11 mouse cellular contexts compared by ENCODE assay signal in the genomic region with DNA sequence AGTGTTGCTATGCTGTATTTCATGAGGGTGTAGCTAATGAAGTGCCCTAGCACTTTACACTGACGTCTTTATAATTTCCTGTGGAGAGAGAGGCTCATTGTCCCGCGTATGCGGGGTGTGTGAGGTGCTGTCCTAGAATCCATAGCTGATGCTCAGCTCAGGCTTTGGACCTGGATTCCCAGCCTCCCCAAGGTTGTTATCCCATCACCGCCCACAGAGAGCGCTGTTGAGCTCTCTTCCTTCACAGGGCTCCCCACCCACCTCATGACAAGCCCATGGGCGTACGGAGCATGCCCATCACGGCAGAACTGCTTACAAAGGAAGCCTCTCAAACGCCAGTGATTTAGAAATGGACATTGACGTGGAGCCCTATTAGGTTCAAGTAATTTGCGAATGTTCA.
DNase-seq lines count a peak whose midpoint lies in the region; ATAC-seq and TF ChIP-seq lines count a peak whose summit lies in the region.
"Had no signal": no experiment of that assay in that cellular context is flagged by ENCODE, and none has a peak within 500 bp of the region (broad histone marks: within the 10 kb centered on the region; RNA-seq: fewer than 3 reads in every experiment).

No protein-coding gene starts in this region.

- H3K4me1 ChIP-seq in spleen, adult 2 months (ENCODE audit: control insufficient read depth, insufficient read depth, insufficient read length) = no peaks in the 10 kb centered on the region
- H3K4me1 ChIP-seq in stomach, postnatal 0 days (replicated peaks; ENCODE audit: control insufficient read depth, insufficient read depth) = no peaks in the 10 kb centered on the region; the same call in 1 of the 2 replicates

- no peak for TF ChIP-seq EP300 in stomach, postnatal 0 days (optimal IDR thresholded peaks at IDR 0.05)

- peak; percentile 5; the same call in 1 of the 2 replicates for TF ChIP-seq CTCF in spleen, adult 2 months (IDR thresholded peaks at IDR 0.05; ENCODE audit: extremely low read depth, insufficient read depth, insufficient read length, insufficient replicate concordance)
- TF ChIP-seq CTCF in stomach, postnatal 0 days (IDR thresholded peaks at IDR 0.05; ENCODE audit: low read depth) = peak; percentile 40

- peaks cover 1% of the 10 kb centered on the region; the same call in 1 of the 2 replicates for H3K36me3 ChIP-seq in spleen, adult 2 months (ENCODE audit: control insufficient read depth, insufficient read depth, low read length)
- H3K36me3 ChIP-seq in stomach, postnatal 0 days (ENCODE audit: control insufficient read depth, insufficient read depth, low read length) = peaks cover 8% of the 10 kb centered on the region

- no peak overlapping the region for H3K4me2 ChIP-seq in stomach, postnatal 0 days (replicated peaks; ENCODE audit: low read depth)
- H3K4me2 ChIP-seq: hindbrain, embryonic 15.5 days had no signal

- no peak overlapping the region for H3K27ac ChIP-seq in spleen, adult 2 months (ENCODE audit: insufficient read depth, low read length)
- H3K27ac ChIP-seq in stomach, postnatal 0 days (replicated peaks) = no peak overlapping the region
- H3K27ac ChIP-seq: hindbrain, embryonic 15.5 days had no signal

- no peak for ATAC-seq in stomach, postnatal 0 days (ENCODE audit: low FRiP score, low TSS enrichment)
- ATAC-seq: forebrain, embryonic 16.5 days had no signal

- intact Hi-C loops in heart, postnatal 25 days (cut with DNase I) = no loop called here

- DNase-seq in heart, postnatal 4 days = peak; percentile 28
- DNase-seq in heart, postnatal 25 days (ENCODE audit: low spot score) = no peak
- no peak for DNase-seq in spleen, adult 2 months (ENCODE audit: low read depth in 1 of 2, low spot score in 2 of 2)
- DNase-seq in spleen, adult 12 weeks (ENCODE audit: low spot score) = no peak
- peak; percentile 63 for DNase-seq in cerebellum, adult 9-10 months
- no peak for DNase-seq in stomach, postnatal 0 days (ENCODE audit: low spot score)
- no peak for DNase-seq in adrenal gland, adult 8-10 months
- no peak for DNase-seq in gastrocnemius, postnatal 25 days

- H3K9ac ChIP-seq in stomach, postnatal 0 days (ENCODE audit: low read length) = no peak overlapping the region
- H3K9ac ChIP-seq: hindbrain, embryonic 15.5 days had no signal

- no peak for TF ChIP-seq POLR2A in spleen, adult 2 months (IDR thresholded peaks at IDR 0.05; ENCODE audit: low read depth, low read length)

- H3K27me3 ChIP-seq in spleen, adult 2 months (ENCODE audit: control insufficient read depth, insufficient read depth, low read length) = no peaks in the 10 kb centered on the region
- no peaks in the 10 kb centered on the region for H3K27me3 ChIP-seq in stomach, postnatal 0 days (ENCODE audit: control insufficient read depth, insufficient read depth, low read length)
- H3K27me3 ChIP-seq: hindbrain, embryonic 15.5 days; megakaryocyte, embryonic 14.5 days had no signal

- whole genome bisulfite sequencing in spleen, adult 2 months = 95% methylated on average over 12 of the region's 12 CpGs
- 87% methylated on average over 12 of the region's 12 CpGs for whole genome bisulfite sequencing in stomach, postnatal 0 days

- no peaks in the 10 kb centered on the region for H3K9me3 ChIP-seq in stomach, postnatal 0 days (ENCODE audit: control insufficient read depth, low read length)
- H3K9me3 ChIP-seq: hindbrain, embryonic 15.5 days; megakaryocyte, embryonic 14.5 days had no signal

- H3K4me3 ChIP-seq in spleen, adult 2 months (ENCODE audit: extremely low read depth, insufficient read depth, insufficient read length) = no peak overlapping the region
- H3K4me3 ChIP-seq in stomach, postnatal 0 days (ENCODE audit: low read depth, low read length) = no peak overlapping the region
- H3K4me3 ChIP-seq: hindbrain, embryonic 15.5 days; megakaryocyte, embryonic 14.5 days had no signal

Comparison
In these comparisons a context has a peak if more than half of its experiments do, and no peak if none do; other contexts are left out.
1. DNase-seq: peak in heart, postnatal 4 days (single experiment) and cerebellum, adult 9-10 months (single experiment); none in heart, postnatal 25 days (single experiment), spleen, adult 2 months (0 of 2), spleen, adult 12 weeks (single experiment), stomach, postnatal 0 days (single experiment), adrenal gland, adult 8-10 months (single experiment) and gastrocnemius, postnatal 25 days (single experiment).